Mouse (Mus musculus) right cerebral cortex, postnatal 14 days (tissue): ENCODE measurements around the gene Cdc42ep1.

Source experiments
- DNase-seq: peaks from one replicate; pipeline ENCODE4 v3.0.0; 2022

Gene Cdc42ep1

DNA sequence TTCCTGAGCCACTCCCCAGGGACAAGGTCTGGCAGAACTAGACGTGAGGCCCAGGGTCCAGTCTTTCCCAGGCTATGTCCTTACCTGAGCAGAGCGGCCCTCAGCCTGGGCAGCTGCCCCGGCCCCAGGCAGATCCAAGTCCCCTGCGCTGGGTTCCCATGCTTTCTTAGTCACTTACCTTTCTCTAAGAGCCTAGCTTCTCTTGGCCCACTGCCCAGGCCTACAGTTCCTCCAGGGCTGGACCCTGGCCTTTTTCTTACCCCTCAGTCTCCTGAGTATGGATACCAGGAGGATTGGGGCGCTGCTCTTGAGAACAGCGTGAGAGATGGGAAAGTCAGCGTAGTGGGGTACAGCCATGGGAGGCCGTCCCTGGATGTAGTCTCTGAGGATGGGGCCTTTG is 38.0 kb downstream of the Cdc42ep1 start:
- DNase-seq: no peak

DNA sequence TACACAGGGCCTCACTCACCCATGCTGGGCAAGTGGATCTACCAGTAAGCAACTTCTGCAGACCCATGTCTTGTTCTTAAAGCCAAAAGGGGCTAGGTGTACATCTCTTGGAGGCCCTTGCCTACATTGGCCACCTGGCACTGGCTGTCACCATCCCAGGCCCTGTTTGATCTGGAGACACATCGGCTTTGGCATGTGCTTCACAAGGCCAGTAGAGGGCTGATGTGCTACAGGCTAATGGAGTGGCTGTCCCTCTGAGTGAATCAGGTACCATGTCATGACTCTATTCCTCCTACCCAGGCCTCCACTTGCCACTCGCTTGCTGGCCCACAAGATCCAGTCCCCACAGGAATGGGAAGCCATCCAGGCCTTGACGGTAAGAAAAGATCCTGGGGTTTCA is 39.4 kb downstream of the Cdc42ep1 start:
- no peak for DNase-seq

DNA sequence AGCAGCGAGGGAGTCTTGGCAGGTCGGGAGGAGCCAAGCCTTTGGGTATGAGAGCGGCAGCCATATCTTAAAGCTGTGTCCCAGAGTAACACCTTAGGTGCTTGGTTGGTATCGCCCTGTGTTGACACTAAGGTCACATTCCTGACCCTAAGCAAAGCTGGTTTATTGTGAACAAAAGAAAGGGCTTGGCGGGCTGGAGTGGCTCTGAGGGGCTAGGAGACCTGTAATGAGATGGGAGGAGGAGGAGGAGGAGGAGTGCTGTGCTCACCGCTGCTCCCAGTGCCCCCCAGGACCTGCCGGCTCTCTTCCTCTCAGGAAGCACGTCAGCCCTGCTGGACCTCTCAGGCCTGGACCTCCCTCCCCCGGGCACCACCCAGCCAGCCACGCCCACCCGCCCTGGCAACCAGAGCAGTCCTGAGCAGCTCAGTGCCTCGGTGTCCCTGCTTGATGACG is 47.0 kb downstream of the Cdc42ep1 start:
- DNase-seq: no peak

DNA sequence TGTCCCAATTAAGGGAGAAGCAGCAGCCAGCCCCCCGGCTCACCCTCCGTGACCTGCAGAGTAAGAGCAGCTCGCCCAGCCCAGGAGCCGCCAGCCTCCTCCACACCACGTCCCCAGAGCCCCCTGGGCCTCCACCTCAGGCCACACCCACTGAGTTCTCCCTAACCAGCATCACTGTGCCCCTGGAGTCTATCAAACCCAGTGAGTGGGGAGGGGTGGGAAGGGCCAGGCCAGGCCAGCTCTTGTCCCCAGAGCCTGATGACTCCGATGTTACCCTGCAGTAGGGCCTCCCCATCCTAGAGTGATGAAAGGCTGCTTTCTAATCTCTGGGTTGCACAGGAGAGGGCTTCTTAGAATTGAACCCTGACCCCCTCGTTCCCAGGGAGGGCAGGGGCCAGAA is 50.0 kb downstream of the Cdc42ep1 start:
- no peak for DNase-seq

DNA sequence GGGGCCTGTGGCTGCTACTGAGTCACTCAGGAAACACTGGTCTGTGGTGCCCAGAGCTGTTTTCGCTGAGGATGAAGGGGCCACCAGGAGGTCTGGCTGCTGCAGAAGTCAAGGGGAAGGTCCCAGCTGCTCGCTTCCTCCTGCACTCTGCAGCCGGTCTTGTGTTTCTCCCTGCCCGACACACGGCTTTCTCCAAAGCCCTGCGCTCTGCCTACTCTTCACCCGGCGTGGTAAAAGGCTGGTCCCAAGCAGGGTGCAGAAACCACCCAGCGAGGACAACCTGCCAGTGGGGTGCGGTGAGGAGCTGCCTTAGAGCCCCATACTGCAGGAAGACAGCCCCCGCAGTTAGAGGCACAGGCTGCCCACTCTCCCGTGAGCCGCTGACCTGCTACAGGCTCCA is 52.3 kb downstream of the Cdc42ep1 start:
- DNase-seq: no peak

DNA sequence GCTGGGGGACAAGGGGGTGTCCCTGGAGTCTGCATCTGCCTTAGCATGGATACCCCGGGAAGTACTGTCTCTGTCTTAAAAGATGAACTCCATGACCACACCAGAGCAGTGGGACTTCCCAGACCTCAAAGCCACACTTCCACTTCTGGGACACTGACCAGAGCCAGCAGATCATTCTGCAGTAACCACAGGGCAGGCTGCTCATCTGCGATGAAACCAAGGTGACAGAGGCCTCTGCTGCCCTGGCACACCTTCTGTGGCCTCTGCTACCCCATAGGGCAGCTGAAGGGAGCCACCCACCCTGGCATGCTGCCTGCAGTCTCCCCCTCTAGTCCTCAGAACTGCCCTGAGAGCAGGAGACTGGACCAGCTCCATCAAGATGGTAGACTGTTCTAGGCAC is 53.3 kb downstream of the Cdc42ep1 start:
- DNase-seq: no peak

DNA sequence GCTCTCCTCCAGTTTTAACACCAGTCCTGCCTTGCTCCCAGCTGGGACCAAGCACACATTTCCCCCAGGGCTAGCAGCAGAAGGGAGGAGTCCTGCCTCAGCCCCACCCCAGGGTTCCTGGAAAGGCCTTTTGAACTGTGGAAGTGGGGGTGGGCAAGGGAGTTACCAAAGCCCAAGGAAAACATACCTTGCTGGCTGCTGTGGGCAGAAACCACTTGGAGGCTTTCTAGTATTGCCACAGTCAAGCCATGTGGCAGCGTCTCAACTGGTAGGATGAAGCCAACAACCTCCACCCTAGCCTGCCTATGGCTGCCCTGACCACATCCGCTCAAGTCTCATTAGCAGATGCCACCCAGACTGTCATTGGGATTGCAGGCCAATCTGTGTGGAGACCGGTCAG is 53.7 kb downstream of the Cdc42ep1 start:
- DNase-seq: no peak

DNA sequence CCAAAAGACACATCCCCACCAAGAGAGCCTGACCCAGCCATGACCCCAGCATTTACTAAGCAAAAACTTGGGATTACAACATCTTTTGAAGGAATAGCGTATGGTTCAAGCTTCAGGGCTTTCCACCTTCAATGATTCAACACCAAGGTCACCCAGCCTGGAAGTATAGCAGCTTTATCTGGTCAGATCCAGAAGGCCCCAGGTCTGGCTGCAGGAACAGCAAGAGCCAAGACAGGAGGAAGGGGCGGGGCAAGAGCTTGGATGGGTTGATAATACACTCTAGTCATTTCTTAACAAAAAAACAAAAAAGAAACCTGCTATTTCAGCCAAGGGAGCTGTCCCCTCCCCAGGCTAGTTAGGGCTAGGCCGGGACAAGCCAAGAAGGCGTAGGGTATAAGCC is 55.1 kb downstream of the Cdc42ep1 start:
- DNase-seq: no peak

DNA sequence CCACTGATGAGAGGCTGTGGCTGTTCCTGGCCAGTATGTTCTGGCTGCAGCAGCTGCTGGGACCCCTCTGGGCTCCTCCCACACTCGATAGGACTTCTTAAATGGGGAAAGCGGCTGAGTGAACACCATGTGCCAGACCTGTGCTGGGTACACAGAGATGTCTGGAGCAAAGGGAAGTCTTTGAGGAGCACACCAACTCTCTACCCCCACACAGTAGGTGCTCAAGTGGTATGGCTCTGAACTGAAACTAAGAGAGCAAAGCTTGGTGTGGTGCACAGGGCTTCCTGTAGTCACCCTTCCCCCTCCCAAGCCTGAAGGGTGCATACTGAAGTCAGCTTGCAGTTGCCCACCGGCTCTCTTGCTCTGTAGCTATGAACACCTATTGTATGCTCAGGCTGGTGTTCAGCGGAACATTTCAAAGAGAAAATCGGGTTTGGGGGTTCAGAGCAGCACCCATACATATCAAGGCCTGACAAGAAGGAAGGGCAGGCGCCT is 56.1 kb downstream of the Cdc42ep1 start:
- DNase-seq: no peak

DNA sequence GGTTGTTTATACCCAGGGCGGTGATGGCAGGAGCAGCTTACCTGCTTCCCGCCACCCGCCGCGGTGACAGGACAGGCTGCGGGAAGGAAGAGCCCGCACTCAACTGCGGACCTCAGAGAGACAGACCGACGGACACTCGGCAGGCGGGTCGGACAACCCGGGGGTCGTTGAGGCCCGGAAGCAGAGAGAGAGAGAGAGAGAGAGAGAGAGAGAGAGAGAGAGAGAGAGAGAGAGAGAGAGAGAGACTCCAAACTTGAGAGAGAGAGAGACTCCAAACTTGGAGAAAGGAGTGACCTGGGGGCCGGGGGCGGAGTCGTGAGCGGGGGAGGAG is 57.0 kb downstream of the Cdc42ep1 start, which contains the start of gene Gm49510:
Gene Gm49510, plus strand, starts transcription at position 259 of the 331 bp plus-strand sequence.
- DNase-seq: no peak

DNA sequence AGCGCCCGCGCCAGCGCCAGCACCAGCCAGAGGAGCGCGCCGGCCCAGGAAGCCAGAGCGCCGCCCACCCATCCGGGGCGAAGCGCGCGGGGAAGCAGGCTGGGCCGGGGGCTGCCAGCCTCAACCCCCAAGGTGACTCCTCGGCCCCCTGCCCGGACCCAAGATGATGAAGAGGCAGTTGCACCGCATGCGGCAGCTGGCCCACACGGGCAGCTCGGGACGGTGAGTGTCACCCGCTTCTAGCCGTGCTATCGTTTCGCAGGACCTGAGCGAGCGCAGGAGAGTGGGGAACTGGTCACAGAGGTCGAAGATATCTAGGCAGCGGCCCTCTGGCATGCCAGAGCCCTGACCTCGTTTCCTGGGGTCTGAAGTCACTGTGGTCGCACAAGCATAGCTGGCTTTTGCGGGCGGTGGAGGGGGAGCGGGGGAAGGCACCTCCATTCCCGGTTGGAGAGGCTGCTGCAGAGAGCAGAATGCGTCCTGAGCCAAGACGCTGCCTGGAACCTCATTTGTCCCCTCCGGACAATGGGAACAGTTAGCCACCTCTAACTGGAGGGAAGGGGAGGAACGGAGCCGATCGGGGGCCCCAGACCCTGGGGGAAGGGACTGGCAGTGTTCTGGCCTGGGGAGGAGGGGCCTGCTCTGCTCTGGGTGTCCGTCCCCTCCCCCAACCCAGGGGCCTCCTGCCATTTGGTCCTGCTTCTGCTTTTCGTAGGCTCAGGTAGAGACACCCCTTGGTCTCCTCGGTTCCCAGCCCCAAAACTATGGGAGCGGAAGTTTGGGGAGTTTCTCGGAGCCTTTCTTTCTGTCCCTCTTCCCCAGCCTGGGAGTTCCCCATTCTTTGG is 57.5 kb downstream of the Cdc42ep1 start, which contains the start of gene Sh3bp1:
Gene Sh3bp1, plus strand, starts transcription at position 29 of the 845 bp plus-strand sequence.
- DNase-seq: peak; percentile 68
